Mouse (Mus musculus) mouse trophoblast stem cell (cell line): ENCODE measurements around the gene Tbl1xr1.

Experiments
- in situ Hi-C, 2 experiments: fragments of 300-500 bp; cut with MseI, MboI; formaldehyde crosslinking; loops; 2 replicates in 1 of 2; 3 replicates in 1 of 2; pipeline ENCODE4 v1.15.1; 2025

The Tbl1xr1 gene

GRCm38 (mm10) chr3:22194185-22194856, 117.9 kb downstream of the Tbl1xr1 start:
- in situ Hi-C loops = no loop called here

DNA sequence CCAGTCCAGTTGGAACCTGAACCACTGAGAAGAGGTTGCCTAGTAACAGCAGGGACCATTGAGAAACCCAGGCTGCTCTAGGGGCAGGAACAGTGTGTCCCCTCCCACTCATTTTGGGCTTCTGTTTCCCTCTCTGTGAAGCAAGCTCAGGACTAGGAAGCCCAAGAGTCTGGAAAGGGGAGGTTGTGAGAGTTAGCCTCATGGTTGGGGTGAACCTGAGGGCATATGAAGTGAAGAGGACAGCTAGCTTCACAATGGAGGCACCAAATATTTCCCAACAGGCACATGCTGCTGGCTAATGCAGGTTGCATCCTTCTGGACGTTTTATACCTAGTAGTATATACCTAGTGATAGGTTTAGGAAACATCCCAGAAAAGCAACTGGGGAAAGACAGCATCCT, 122.3 kb downstream of the Tbl1xr1 start:
- in situ Hi-C loops = no loop called here

- in situ Hi-C loops = no loop called here
Observed at GRCm38 (mm10) chr3:22204186-22204585, 127.7 kb downstream of the Tbl1xr1 start.

DNA sequence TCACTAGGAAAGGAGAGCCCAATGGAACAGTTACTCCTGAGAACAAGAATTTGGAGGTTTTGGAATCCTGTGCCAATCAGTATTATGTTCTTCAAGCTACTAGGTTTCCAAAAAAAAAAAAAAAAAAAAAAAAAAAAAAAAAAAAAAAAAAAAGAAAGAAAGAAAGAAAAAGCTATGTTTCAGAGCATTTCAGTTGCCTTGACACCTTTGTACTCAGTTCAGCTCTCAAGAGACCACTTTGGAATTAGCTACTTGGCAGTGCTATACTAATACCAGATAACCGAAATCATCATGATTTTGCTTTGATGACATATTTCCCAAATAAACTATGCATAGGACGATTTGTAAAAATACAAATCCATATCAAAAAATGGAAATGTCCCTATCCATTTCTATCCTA, 145.1 kb downstream of the Tbl1xr1 start:
- in situ Hi-C loops = no loop called here

DNA sequence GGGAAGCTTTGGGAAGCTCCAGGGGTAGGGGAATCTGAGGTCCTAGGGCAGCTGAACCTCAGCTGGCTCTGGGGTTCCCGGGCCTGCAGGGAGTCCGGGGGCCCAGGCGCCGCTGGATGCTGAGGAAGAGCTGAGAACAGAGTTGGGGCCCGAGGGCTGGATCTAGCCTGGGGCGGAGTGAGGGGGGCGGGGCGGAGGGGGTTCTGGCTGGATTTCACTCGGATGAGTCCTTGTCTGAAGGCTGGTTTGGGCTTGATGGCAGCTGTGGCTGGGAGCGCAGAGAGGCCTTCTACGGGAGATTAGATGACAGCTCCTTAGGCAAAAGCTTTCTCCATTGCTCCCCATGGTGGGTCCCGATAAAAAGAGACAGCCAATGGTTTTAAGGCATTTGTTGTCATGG, 145.9 kb downstream of the Tbl1xr1 start:
- in situ Hi-C loops = no loop called here

DNA sequence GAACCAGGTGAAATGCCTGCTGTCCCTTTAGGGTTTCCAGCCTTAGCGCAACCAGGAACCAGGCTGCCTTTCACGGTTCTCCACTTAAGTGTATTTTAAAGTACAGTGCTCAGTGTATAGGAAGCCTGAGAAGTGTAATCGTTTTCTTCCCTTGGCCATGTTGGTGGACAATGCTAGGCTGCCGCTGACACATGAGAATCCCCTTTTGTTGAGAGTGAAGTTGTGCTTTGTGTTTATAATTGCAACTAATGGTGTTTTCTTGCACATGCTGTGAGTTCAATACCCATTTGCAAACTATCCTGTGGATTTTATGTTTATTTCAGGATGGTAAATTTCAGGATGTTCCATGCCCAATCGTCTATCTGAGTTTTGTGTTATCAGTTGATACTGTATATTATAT, 146.6 kb downstream of the Tbl1xr1 start:
- in situ Hi-C loops = no loop called here

DNA sequence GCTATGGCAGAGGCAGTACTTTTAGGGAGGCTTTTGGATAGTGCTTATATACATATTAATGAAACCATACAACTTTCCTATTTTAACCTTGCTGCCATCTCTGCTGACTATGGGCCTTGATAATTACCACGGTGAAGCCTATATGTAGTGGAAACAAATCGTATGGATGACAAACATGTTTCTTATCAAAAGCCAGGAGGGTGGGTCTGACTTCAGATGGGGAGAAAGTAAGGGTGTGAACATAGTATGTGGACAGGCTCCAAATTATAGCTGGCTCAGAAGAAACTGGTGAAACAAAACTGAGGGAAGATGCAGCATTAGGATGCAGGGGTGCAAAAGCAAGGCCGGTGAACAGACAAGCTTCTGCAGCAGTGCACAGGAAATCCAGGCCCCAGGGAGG, 151.6 kb downstream of the Tbl1xr1 start:
- in situ Hi-C loops = no loop called here

DNA sequence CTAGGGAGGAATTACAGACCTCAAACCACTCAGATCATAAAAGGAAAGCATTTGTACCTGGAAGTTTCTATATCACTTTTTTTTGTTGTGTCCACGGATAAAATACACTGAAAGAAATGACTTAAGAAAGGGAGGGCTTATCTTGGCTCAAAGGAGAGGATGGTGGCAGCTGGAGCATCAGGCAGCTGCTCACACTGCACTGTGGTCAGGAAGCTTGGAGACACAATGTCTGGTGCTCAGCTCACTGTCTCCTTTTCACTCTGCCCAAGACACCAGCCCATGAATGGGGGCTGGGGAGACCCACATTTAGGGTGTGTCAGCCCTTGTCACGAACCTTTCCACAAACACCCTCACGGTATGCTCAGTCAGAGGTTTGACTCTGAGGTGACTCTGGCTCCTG, 154.2 kb downstream of the Tbl1xr1 start:
- in situ Hi-C loops = no loop called here

GRCm38 (mm10) chr3:22238106-22238900, 161.9 kb downstream of the Tbl1xr1 start:
- in situ Hi-C loops = no loop called here
